Mouse (Mus musculus): ENCODE measurements at regions not wholly inside any gene's neighbourhood (a gene's known extent, or its start where the extent isn't known, plus 50 kb on each side); places are given as distances from the start of the nearest gene placed in this dataset.
A peak's percentile ranks its signal among the peaks of the same experiment; 100 is the strongest.
"Not testable (repeated sequence)": the region's sequence is repeated elsewhere in the genome, so short reads cannot be mapped to it uniquely, and the experiment has no call there.

- Histone ChIP-seq H3K4me1 (replicated peaks) (no peaks in the 10 kb centered on the region), H3K9ac (no peak overlapping the region), H3K27ac (replicated peaks) (no peak overlapping the region), H3K36me3 (replicated peaks) (no peaks in the 10 kb centered on the region), H3K27me3 (no peaks in the 10 kb centered on the region), H3K4me3 (replicated peaks) (no peak overlapping the region), H3K9me3 (replicated peaks) (no peaks in the 10 kb centered on the region), H3K4me2 (no peak overlapping the region)
- no peak for ATAC-seq (ENCODE audit: insufficient read depth)
- WGBS (ENCODE audit: insufficient replicate concordance) = 61% methylated on average over 6 of the region's 6 CpGs
These were observed 635.1 kb downstream of the Dnajb9 start for GRCm38 (mm10) chr12:43574887-43575605.

GRCm38 (mm10) chr12:43573186-43573585 is 636.9 kb downstream of the Dnajb9 start:
- H3K9ac ChIP-seq = no peak overlapping the region
- H3K4me3 ChIP-seq (replicated peaks) = no peak overlapping the region
- no peaks in the 10 kb centered on the region for H3K27me3 ChIP-seq
- ATAC-seq (ENCODE audit: insufficient read depth) = no peak
- H3K27ac ChIP-seq (replicated peaks) = no peak overlapping the region
- no peak overlapping the region for H3K4me2 ChIP-seq
- no peaks in the 10 kb centered on the region for H3K9me3 ChIP-seq (replicated peaks)
- H3K4me1 ChIP-seq (replicated peaks) = no peaks in the 10 kb centered on the region
- H3K36me3 ChIP-seq (replicated peaks) = no peaks in the 10 kb centered on the region

GRCm38 (mm10) chr12:43527614-43528013 is 682.5 kb downstream of the Dnajb9 start:
- WGBS (ENCODE audit: insufficient replicate concordance) = 65% methylated on average over 2 of the region's 2 CpGs
- H3K4me1 ChIP-seq (replicated peaks) = no peaks in the 10 kb centered on the region
- H3K9me3 ChIP-seq (replicated peaks) = no peaks in the 10 kb centered on the region
- H3K36me3 ChIP-seq (replicated peaks) = no peaks in the 10 kb centered on the region
- no peak overlapping the region for H3K4me3 ChIP-seq (replicated peaks)
- H3K4me2 ChIP-seq = no peak overlapping the region
- no peak overlapping the region for H3K27ac ChIP-seq (replicated peaks)
- no peaks in the 10 kb centered on the region for H3K27me3 ChIP-seq
- ATAC-seq (ENCODE audit: insufficient read depth) = no peak
- no peak overlapping the region for H3K9ac ChIP-seq

GRCm38 (mm10) chr12:43507458-43507857 is 702.7 kb downstream of the Dnajb9 start:
- ATAC-seq (ENCODE audit: insufficient read depth); H3K4me3 ChIP-seq (replicated peaks); H3K36me3 ChIP-seq (replicated peaks); H3K4me1 ChIP-seq (replicated peaks); H3K4me2 ChIP-seq; H3K9me3 ChIP-seq (replicated peaks); H3K27ac ChIP-seq (replicated peaks); H3K27me3 ChIP-seq; H3K9ac ChIP-seq: not testable (repeated sequence)
- WGBS (ENCODE audit: insufficient replicate concordance) = 50% methylated on average over 2 of the region's 2 CpGs

GRCm38 (mm10) chr12:43489896-43490295 is 720.2 kb downstream of the Dnajb9 start:
- 62% methylated on average over 1 of the region's 1 CpGs for WGBS (ENCODE audit: insufficient replicate concordance)
- Histone ChIP-seq H3K4me1 (replicated peaks) (no peaks in the 10 kb centered on the region), H3K9ac (no peak overlapping the region), H3K9me3 (replicated peaks) (no peaks in the 10 kb centered on the region), H3K27ac (replicated peaks) (no peak overlapping the region), H3K27me3 (no peaks in the 10 kb centered on the region), H3K36me3 (replicated peaks) (no peaks in the 10 kb centered on the region), H3K4me2 (no peak overlapping the region), H3K4me3 (replicated peaks) (no peak overlapping the region)
- ATAC-seq (ENCODE audit: insufficient read depth) = no peak

- WGBS (ENCODE audit: insufficient replicate concordance) = 22% methylated on average over 1 of the region's 1 CpGs
- no peak overlapping the region for H3K27ac ChIP-seq (replicated peaks)
- 0 out of 2 replicates have a peak, but pooled peaks have one; percentile 22 for ATAC-seq (ENCODE audit: insufficient read depth)
These were observed 727.4 kb downstream of the Dnajb9 start for GRCm38 (mm10) chr12:43482683-43483082.

GRCm38 (mm10) chr12:43462543-43462942 is 747.6 kb downstream of the Dnajb9 start:
- Histone ChIP-seq H3K27me3 (no peaks in the 10 kb centered on the region), H3K4me3 (replicated peaks) (no peak overlapping the region), H3K4me2 (no peak overlapping the region), H3K4me1 (replicated peaks) (no peaks in the 10 kb centered on the region), H3K9me3 (replicated peaks) (no peaks in the 10 kb centered on the region), H3K27ac (replicated peaks) (no peak overlapping the region), H3K9ac (no peak overlapping the region), H3K36me3 (replicated peaks) (no peaks in the 10 kb centered on the region)
- WGBS (ENCODE audit: insufficient replicate concordance) = 49% methylated on average over 1 of the region's 1 CpGs
- no peak for ATAC-seq (ENCODE audit: insufficient read depth)

More at GRCm38 (mm10) chr12:43482683-43483082, 727.4 kb downstream of the Dnajb9 start:
- Histone ChIP-seq H3K9me3 (replicated peaks) (no peaks in the 10 kb centered on the region), H3K9ac (no peak overlapping the region), H3K27me3 (no peaks in the 10 kb centered on the region), H3K4me2 (no peak overlapping the region), H3K36me3 (replicated peaks) (no peaks in the 10 kb centered on the region), H3K4me3 (replicated peaks) (no peak overlapping the region), H3K4me1 (replicated peaks) (no peaks in the 10 kb centered on the region)
